Mouse (Mus musculus) megakaryocyte, embryonic 14.5 days (primary cell): Measurements from ENCODE around the gene 2010111I01Rik. TPM values are rescaled to one million over a fixed set of nuclear protein-coding genes. Genes with fewer than 3 reads are reported as not detected.

Experiments
- H3K27me3 ChIP-seq: replicated peaks from 2 replicates; pipeline ENCODE3; 2012; ENCODE audit warnings: inconsistent platforms
- H3K36me3 ChIP-seq: replicated peaks from 2 replicates; pipeline ENCODE3; 2012; ENCODE audit warnings: low read length, inconsistent platforms, mixed read lengths
- H3K4me1 ChIP-seq: 2 replicates; pipeline ENCODE4 v1.6.1; 2012; ENCODE audit warnings: inconsistent platforms
- H3K4me3 ChIP-seq: replicated peaks from 2 replicates; pipeline ENCODE3; 2012; ENCODE audit warnings: moderate library complexity, mild to moderate bottlenecking, inconsistent platforms
- H3K9me3 ChIP-seq: 2 replicates; pipeline ENCODE4 v1.6.1; 2012; ENCODE audit warnings: inconsistent platforms
- FLI1 ChIP-seq: IDR thresholded peaks from 2 replicates; pipeline ENCODE4 v1.6.1; 2012; ENCODE audit warnings: low read length, inconsistent platforms, mixed read lengths
- GATA1 ChIP-seq: IDR thresholded peaks from 3 replicates; pipeline ENCODE4 v1.6.1; 2012; ENCODE audit warnings: mixed read lengths, low read length, inconsistent platforms, borderline replicate concordance
- polyA plus RNA-seq: library from polyadenylated mRNA; stranded (reverse); fragments of >175 nt; gene quantifications from 2 replicates; pipeline ENCODE4 v1.2.3, GENCODE M21; 2012; ENCODE audit warnings: low replicate concordance; ENCODE audit not compliant: insufficient read depth

The 2010111I01Rik gene
- polyA plus RNA-seq, 1 experiment, result 46.5 TPM

GRCm38 (mm10) chr13:63203502-63204278 lies 239.0 kb downstream of the 2010111I01Rik start:
- Histone ChIP-seq H3K36me3 (no peaks in the 10 kb centered on the region), H3K4me1 (no peaks in the 10 kb centered on the region; the same call in 1 of the 2 replicates), H3K9me3 (no peaks in the 10 kb centered on the region), H3K27me3 (peaks cover 9% of the 10 kb centered on the region), H3K4me3 (no peak overlapping the region)
- TF ChIP-seq GATA1, result no peak
- no peak for TF ChIP-seq FLI1

GRCm38 (mm10) chr13:63205750-63206149 lies 241.1 kb downstream of the 2010111I01Rik start:
- TF ChIP-seq FLI1, result no peak
- TF ChIP-seq GATA1, result no peak
- Histone ChIP-seq H3K27me3 (peaks cover 9% of the 10 kb centered on the region), H3K9me3 (no peaks in the 10 kb centered on the region), H3K4me1 (no peaks in the 10 kb centered on the region; the same call in 1 of the 2 replicates), H3K36me3 (no peaks in the 10 kb centered on the region), H3K4me3 (no peak overlapping the region)

- Histone ChIP-seq H3K9me3 (no peaks in the 10 kb centered on the region), H3K4me3 (no peak overlapping the region), H3K27me3 (peaks cover 9% of the 10 kb centered on the region), H3K4me1 (no peaks in the 10 kb centered on the region; the same call in 1 of the 2 replicates), H3K36me3 (no peaks in the 10 kb centered on the region)
- no peak for TF ChIP-seq GATA1
These were observed 241.7 kb downstream of the 2010111I01Rik start for GRCm38 (mm10) chr13:63206396-63206795.

- Histone ChIP-seq H3K4me1 (peaks cover 9% of the 10 kb centered on the region), H3K36me3 (peaks cover 11% of the 10 kb centered on the region), H3K4me3 (no peak overlapping the region), H3K9me3 (no peaks in the 10 kb centered on the region), H3K27me3 (peaks cover 3% of the 10 kb centered on the region)
- TF ChIP-seq GATA1, result no peak
- TF ChIP-seq FLI1, result no peak
These were observed 251.8 kb downstream of the 2010111I01Rik start for GRCm38 (mm10) chr13:63216537-63216936.

GRCm38 (mm10) chr13:63223026-63223770 lies 258.5 kb downstream of the 2010111I01Rik start:
- Histone ChIP-seq H3K9me3 (no peaks in the 10 kb centered on the region), H3K27me3 (peaks cover 5% of the 10 kb centered on the region), H3K4me1 (peaks cover 3% of the 10 kb centered on the region; the same call in 1 of the 2 replicates), H3K4me3 (no peak overlapping the region), H3K36me3 (no peaks in the 10 kb centered on the region)
- TF ChIP-seq FLI1, result no peak
- no peak for TF ChIP-seq GATA1

- Histone ChIP-seq H3K27me3 (peaks cover 6% of the 10 kb centered on the region), H3K4me3 (no peak overlapping the region), H3K9me3 (no peaks in the 10 kb centered on the region), H3K36me3 (no peaks in the 10 kb centered on the region), H3K4me1 (peaks cover 3% of the 10 kb centered on the region; the same call in 1 of the 2 replicates)
- TF ChIP-seq FLI1 (no peak), GATA1 (no peak)
These were observed 261.3 kb downstream of the 2010111I01Rik start for GRCm38 (mm10) chr13:63225796-63226583.

GRCm38 (mm10) chr13:63227785-63228184 lies 263.1 kb downstream of the 2010111I01Rik start:
- Histone ChIP-seq H3K27me3 (peaks cover 13% of the 10 kb centered on the region), H3K36me3 (no peaks in the 10 kb centered on the region), H3K4me1 (peaks cover 3% of the 10 kb centered on the region; the same call in 1 of the 2 replicates), H3K9me3 (no peaks in the 10 kb centered on the region), H3K4me3 (no peak overlapping the region)
- TF ChIP-seq FLI1, result no peak
- no peak for TF ChIP-seq GATA1

GRCm38 (mm10) chr13:63230955-63231701 lies 266.4 kb downstream of the 2010111I01Rik start:
- Histone ChIP-seq H3K9me3 (peaks cover 2% of the 10 kb centered on the region; the same call in 1 of the 2 replicates), H3K36me3 (peaks cover 4% of the 10 kb centered on the region)
- no peak for TF ChIP-seq FLI1
- no peak for TF ChIP-seq GATA1

GRCm38 (mm10) chr13:63231702-63232070 lies 267.0 kb downstream of the 2010111I01Rik start:
- TF ChIP-seq FLI1, result no peak
- no peak for TF ChIP-seq GATA1
- H3K27me3 ChIP-seq, result peaks cover 11% of the 10 kb centered on the region

More at GRCm38 (mm10) chr13:63230955-63231701, 266.4 kb downstream of the 2010111I01Rik start:
- Histone ChIP-seq H3K4me1 (no peaks in the 10 kb centered on the region), H3K4me3 (no peak overlapping the region), H3K27me3 (peaks cover 11% of the 10 kb centered on the region)

More at GRCm38 (mm10) chr13:63231702-63232070, 267.0 kb downstream of the 2010111I01Rik start:
- Histone ChIP-seq H3K4me1 (no peaks in the 10 kb centered on the region), H3K36me3 (peaks cover 4% of the 10 kb centered on the region), H3K4me3 (no peak overlapping the region), H3K9me3 (peaks cover 2% of the 10 kb centered on the region; the same call in 1 of the 2 replicates)
